Mouse (Mus musculus) right cerebral cortex, postnatal 25 days (tissue): ENCODE data around the gene Mecom.
A peak's percentile ranks its signal among the peaks of the same experiment; 100 is the strongest.
"Not testable (repeated sequence)": the region's sequence is repeated elsewhere in the genome, so short reads cannot be mapped to it uniquely, and the experiment has no call there.

ENCODE experiments used
- DNase-seq: peaks from one replicate; pipeline ENCODE4 v3.0.0; 2022

Gene Mecom

GRCm38 (mm10) chr3:30547908-30548307 is at the start of gene Mecom:
Gene Mecom, minus strand, starts transcription at chr3:30548008.
- no peak for DNase-seq

- no peak for DNase-seq
Measured at GRCm38 (mm10) chr3:30597271-30597670, 49.5 kb upstream of the Mecom start.

- peak; percentile 41 for DNase-seq
Measured at GRCm38 (mm10) chr3:30595111-30595832, 47.5 kb upstream of the Mecom start.

- DNase-seq, result no peak
Measured at GRCm38 (mm10) chr3:30593719-30594485, 46.1 kb upstream of the Mecom start.

GRCm38 (mm10) chr3:30592418-30592853 is 44.6 kb upstream of the Mecom start:
- peak; percentile 5 for DNase-seq

GRCm38 (mm10) chr3:30588865-30589264 is 41.1 kb upstream of the Mecom start:
- no peak for DNase-seq

- DNase-seq, result no peak
Measured at GRCm38 (mm10) chr3:30573549-30573948, 25.7 kb upstream of the Mecom start.

- DNase-seq, result not testable (repeated sequence)
Measured at GRCm38 (mm10) chr3:30566333-30566732, 18.5 kb upstream of the Mecom start.

- DNase-seq, result no peak
Measured at GRCm38 (mm10) chr3:30560677-30561314, 13.0 kb upstream of the Mecom start.

GRCm38 (mm10) chr3:30553741-30554140 is 5.9 kb upstream of the Mecom start:
- DNase-seq, result no peak

GRCm38 (mm10) chr3:30550218-30550617 is 2.4 kb upstream of the Mecom start:
- DNase-seq, result no peak

- peak; percentile 6 for DNase-seq
Measured at GRCm38 (mm10) chr3:30548928-30549327, 1.1 kb upstream of the Mecom start.

GRCm38 (mm10) chr3:30546831-30547369 is 908 bp downstream of the Mecom start:
- peak; percentile 7 for DNase-seq

- no peak for DNase-seq
Measured at GRCm38 (mm10) chr3:30546366-30546765, 1.4 kb downstream of the Mecom start.

- DNase-seq, result no peak
Measured at GRCm38 (mm10) chr3:30545246-30545645, 2.6 kb downstream of the Mecom start.

GRCm38 (mm10) chr3:30544305-30544704 is 3.5 kb downstream of the Mecom start:
- DNase-seq, result no peak

GRCm38 (mm10) chr3:30535821-30536220 is 12.0 kb downstream of the Mecom start:
- DNase-seq, result no peak

GRCm38 (mm10) chr3:30520751-30521150 is 27.1 kb downstream of the Mecom start:
- DNase-seq, result not testable (repeated sequence)

GRCm38 (mm10) chr3:30519425-30519824 is 28.4 kb downstream of the Mecom start:
- DNase-seq, result no peak

- DNase-seq, result no peak
Measured at GRCm38 (mm10) chr3:30515795-30516170, 32.0 kb downstream of the Mecom start.

GRCm38 (mm10) chr3:30514901-30515794 is 32.7 kb downstream of the Mecom start:
- peak; percentile 28 for DNase-seq

GRCm38 (mm10) chr3:30514051-30514754 is 33.6 kb downstream of the Mecom start:
- no peak for DNase-seq
